Mouse (Mus musculus) frontal cortex, adult 2 months (tissue): ENCODE data around the gene Zfp316. TPM values are rescaled to one million over a fixed set of nuclear protein-coding genes. Genes with fewer than 3 reads are reported as not detected.

Experiments used
- DNase-seq, 2 experiments: peaks; one replicate each; pipeline ENCODE4 v3.0.0; 2022; ENCODE audit warnings: low spot score in 1 of 2; ENCODE audit errors: extremely low spot score in 1 of 2
- polyA plus RNA-seq: library from polyadenylated mRNA; depleted of rRNA; stranded (reverse); fragments of >200 nt; gene quantifications from 2 replicates; pipeline ENCODE4 v1.2.3, GENCODE M21; 2012; rRNA removed

Zfp316 gene
- 14.9 and 15.7 TPM in 2 replicates for polyA plus RNA-seq

GRCm38 (mm10) chr5:143269363-143270150, at the start of gene Zfp316:
Gene Zfp316, minus strand, starts transcription at chr5:143270022.
- peak in 1 of 2 experiments; percentile 71 for DNase-seq

- no peak for DNase-seq
Measured at GRCm38 (mm10) chr5:143317288-143317610, 47.4 kb upstream of the Zfp316 start.

GRCm38 (mm10) chr5:143316605-143317287, 46.9 kb upstream of the Zfp316 start:
- no peak for DNase-seq

- no peak for DNase-seq
Measured at GRCm38 (mm10) chr5:143315514-143315888, 45.7 kb upstream of the Zfp316 start.

- peak; percentile 39 to 91 for DNase-seq
Measured at GRCm38 (mm10) chr5:143314730-143315513, 45.1 kb upstream of the Zfp316 start, which contains the start of gene E130309D02Rik. Gene E130309D02Rik, minus strand, starts transcription at chr5:143315360.

- no peak for DNase-seq
Measured at GRCm38 (mm10) chr5:143314183-143314729, 44.4 kb upstream of the Zfp316 start.

GRCm38 (mm10) chr5:143311886-143312285, 42.1 kb upstream of the Zfp316 start:
- peak; percentile 56 to 92 for DNase-seq

GRCm38 (mm10) chr5:143309916-143310315, 40.1 kb upstream of the Zfp316 start:
- no peak for DNase-seq

GRCm38 (mm10) chr5:143308825-143309224, 39.0 kb upstream of the Zfp316 start:
- no peak for DNase-seq

GRCm38 (mm10) chr5:143304251-143304650, 34.4 kb upstream of the Zfp316 start:
- DNase-seq = no peak

GRCm38 (mm10) chr5:143301296-143301695, 31.5 kb upstream of the Zfp316 start:
- no peak for DNase-seq

GRCm38 (mm10) chr5:143299686-143300085, 29.9 kb upstream of the Zfp316 start:
- DNase-seq = peak in 1 of 2 experiments; percentile 76

- DNase-seq = no peak
Measured at GRCm38 (mm10) chr5:143298391-143298790, 28.6 kb upstream of the Zfp316 start.

GRCm38 (mm10) chr5:143297986-143298385, 28.2 kb upstream of the Zfp316 start:
- no peak for DNase-seq

GRCm38 (mm10) chr5:143295330-143295729, 25.5 kb upstream of the Zfp316 start:
- DNase-seq = peak in 1 of 2 experiments; percentile 46

- DNase-seq = no peak
Measured at GRCm38 (mm10) chr5:143294862-143295261, 25.0 kb upstream of the Zfp316 start.

- no peak for DNase-seq
Measured at GRCm38 (mm10) chr5:143293404-143293803, 23.6 kb upstream of the Zfp316 start, which contains the start of gene Zfp853. Gene Zfp853, minus strand, starts transcription at chr5:143293623.

- no peak for DNase-seq
Measured at GRCm38 (mm10) chr5:143292879-143293278, 23.1 kb upstream of the Zfp316 start.

- no peak for DNase-seq
Measured at GRCm38 (mm10) chr5:143289299-143289698, 19.5 kb upstream of the Zfp316 start.

- DNase-seq = no peak
Measured at GRCm38 (mm10) chr5:143288378-143288911, 18.6 kb upstream of the Zfp316 start.
